Comparison of ENCODE assay signal across 25 mouse cellular contexts in the genomic region with DNA sequence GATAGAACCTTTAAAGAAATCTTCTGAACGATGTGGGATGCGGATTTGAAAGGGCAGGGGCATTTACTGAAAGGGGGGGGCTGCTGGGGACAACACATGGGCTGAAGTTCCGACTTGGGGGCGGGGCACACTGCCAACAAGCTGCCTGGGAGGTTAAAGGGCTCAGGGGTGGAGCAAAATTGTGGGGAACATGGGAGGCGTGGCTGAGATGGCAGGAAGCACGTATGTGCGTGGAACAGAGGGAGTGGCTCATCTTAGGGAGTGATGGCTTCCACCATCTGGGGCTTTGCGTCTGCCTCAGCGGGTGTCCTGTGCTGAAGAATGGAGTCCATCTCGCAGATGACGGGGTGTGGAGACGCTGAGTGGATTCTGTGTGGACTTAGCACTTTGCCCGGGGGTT.
DNase-seq lines count a peak whose midpoint lies in the region; ATAC-seq and TF ChIP-seq lines count a peak whose summit lies in the region.
"Had no signal": no experiment of that assay in that cellular context is flagged by ENCODE, and none has a peak within 500 bp of the region (broad histone marks: within the 10 kb centered on the region; RNA-seq: fewer than 3 reads in every experiment).

No protein-coding gene starts in this region.

- DNase-seq in cerebellum, postnatal 10 days = peak; percentile 37 to 45
- DNase-seq in cerebellum, postnatal 4 days (ENCODE audit: low spot score in 2 of 2) = no peak
- peak; percentile 13 for DNase-seq in midbrain, embryonic 10.5 days (ENCODE audit: low spot score)
- DNase-seq in midbrain, postnatal 0 days (ENCODE audit: low spot score) = no peak
- peak; percentile 92 for DNase-seq in ZHBTc4 (ENCODE audit: low read depth, low spot score)
- peak; percentile 73 for DNase-seq in retina, postnatal 1 day
- DNase-seq in adrenal gland, adult 2 months = no peak
- DNase-seq in liver, embryonic 11.5 days (ENCODE audit: low spot score) = no peak
- DNase-seq: B cell, adult 2 months; heart, adult 2 months; kidney, postnatal 4 days; layer of hippocampus, adult 9-11 months; left cerebral cortex, postnatal 4 days; liver; lung, adult 18-20 months; lung, postnatal 14 days had no signal

- no peak for ATAC-seq in midbrain, postnatal 0 days (ENCODE audit: low FRiP score)
- ATAC-seq in liver, embryonic 11.5 days (replicated peaks; ENCODE audit: low FRiP score) = no peak
- ATAC-seq: hindbrain, postnatal 0 days; intestine, postnatal 0 days had no signal

- no peak for TF ChIP-seq CTCF in midbrain, postnatal 0 days (IDR thresholded peaks at IDR 0.05)

- no peak overlapping the region for H3K27ac ChIP-seq in midbrain, embryonic 10.5 days (replicated peaks)
- H3K27ac ChIP-seq in midbrain, postnatal 0 days (ENCODE audit: low read depth, low read length) = no peak overlapping the region
- no peak overlapping the region for H3K27ac ChIP-seq in liver, embryonic 11.5 days (ENCODE audit: low read depth, low read length)
- H3K27ac ChIP-seq: embryonic facial prominence, embryonic 10.5 days; heart, adult 2 months; heart, embryonic 15.5 days; hindbrain, embryonic 10.5 days; hindbrain, postnatal 0 days; kidney, embryonic 15.5 days; left cerebral cortex, adult 2 months; neural tube, embryonic 12.5 days had no signal

- peaks cover 13% of the 10 kb centered on the region for H3K4me1 ChIP-seq in midbrain, embryonic 10.5 days
- H3K4me1 ChIP-seq in midbrain, postnatal 0 days (ENCODE audit: insufficient read depth, low read length) = no peaks in the 10 kb centered on the region; the same call in 1 of the 2 replicates
- H3K4me1 ChIP-seq in liver, embryonic 11.5 days (replicated peaks; ENCODE audit: control insufficient read depth, insufficient read depth, low read length) = no peaks in the 10 kb centered on the region

- H3K9ac ChIP-seq in midbrain, postnatal 0 days (replicated peaks; ENCODE audit: low read length, poor library complexity, severe bottlenecking) = no peak overlapping the region
- H3K9ac ChIP-seq in liver, embryonic 11.5 days (ENCODE audit: low read depth, low read length) = no peak overlapping the region
- H3K9ac ChIP-seq: heart, embryonic 15.5 days; kidney, embryonic 15.5 days; neural tube, embryonic 12.5 days had no signal

- no peak overlapping the region for H3K4me2 ChIP-seq in midbrain, postnatal 0 days (ENCODE audit: low read depth, low read length, poor library complexity, severe bottlenecking)
- no peak overlapping the region for H3K4me2 ChIP-seq in liver, embryonic 11.5 days
- H3K4me2 ChIP-seq: heart, embryonic 15.5 days; kidney, embryonic 15.5 days; midbrain, embryonic 11.5 days had no signal

- H3K4me3 ChIP-seq in midbrain, embryonic 10.5 days = no peak overlapping the region
- no peak overlapping the region for H3K4me3 ChIP-seq in midbrain, postnatal 0 days (ENCODE audit: low read depth, low read length)
- H3K4me3 ChIP-seq in liver, embryonic 11.5 days (ENCODE audit: low read depth, low read length) = no peak overlapping the region
- H3K4me3 ChIP-seq: embryonic facial prominence, embryonic 10.5 days; heart, adult 2 months; heart, embryonic 15.5 days; hindbrain, embryonic 10.5 days; kidney, embryonic 15.5 days; left cerebral cortex, adult 2 months; neural tube, embryonic 12.5 days had no signal

- WGBS in midbrain, embryonic 10.5 days = 71% methylated on average over 13 of the region's 13 CpGs
- 57% methylated on average over 13 of the region's 13 CpGs for WGBS in midbrain, postnatal 0 days
- 71% methylated on average over 13 of the region's 13 CpGs for WGBS in liver, embryonic 11.5 days

- no peaks in the 10 kb centered on the region for H3K27me3 ChIP-seq in midbrain, embryonic 10.5 days (ENCODE audit: low read depth, poor library complexity, severe bottlenecking)
- no peaks in the 10 kb centered on the region for H3K27me3 ChIP-seq in midbrain, postnatal 0 days (ENCODE audit: insufficient read depth, low read length)
- no peaks in the 10 kb centered on the region for H3K27me3 ChIP-seq in liver, embryonic 11.5 days (replicated peaks; ENCODE audit: control insufficient read depth, insufficient read depth, low read length)
- H3K27me3 ChIP-seq: heart, embryonic 15.5 days; kidney, embryonic 15.5 days; neural tube, embryonic 12.5 days had no signal

- H3K9me3 ChIP-seq in midbrain, embryonic 10.5 days (replicated peaks) = no peaks in the 10 kb centered on the region
- no peaks in the 10 kb centered on the region for H3K9me3 ChIP-seq in midbrain, postnatal 0 days (ENCODE audit: low read length)
- no peaks in the 10 kb centered on the region for H3K9me3 ChIP-seq in liver, embryonic 11.5 days (ENCODE audit: control insufficient read depth, low read length)
- H3K9me3 ChIP-seq: embryonic facial prominence, embryonic 10.5 days; heart, embryonic 15.5 days; hindbrain, embryonic 10.5 days; kidney, embryonic 15.5 days; neural tube, embryonic 12.5 days had no signal

- H3K36me3 ChIP-seq in midbrain, embryonic 10.5 days = no peaks in the 10 kb centered on the region
- no peaks in the 10 kb centered on the region for H3K36me3 ChIP-seq in midbrain, postnatal 0 days (ENCODE audit: insufficient read depth, low read length)
- no peaks in the 10 kb centered on the region for H3K36me3 ChIP-seq in liver, embryonic 11.5 days (ENCODE audit: control insufficient read depth, insufficient read depth, low read length)
- H3K36me3 ChIP-seq: embryonic facial prominence, embryonic 10.5 days; heart, embryonic 15.5 days; hindbrain, embryonic 10.5 days; kidney, embryonic 15.5 days; neural tube, embryonic 12.5 days had no signal

Comparison
In these comparisons a context has a peak if more than half of its experiments do, and no peak if none do; other contexts are left out.
1. DNase-seq: peak in cerebellum, postnatal 10 days (2 of 2), midbrain, embryonic 10.5 days (single experiment), ZHBTc4 (single experiment) and retina, postnatal 1 day (single experiment); none in cerebellum, postnatal 4 days (0 of 2), midbrain, postnatal 0 days (single experiment), adrenal gland, adult 2 months (single experiment) and liver, embryonic 11.5 days (single experiment).